Mouse (Mus musculus) erythroid progenitor cell, adult 5-6 weeks (primary cell): ENCODE results near the gene Cend1. TPM values are rescaled to one million over a fixed set of nuclear protein-coding genes. Genes with fewer than 3 reads are reported as not detected.

Experiments used
- ATAC-seq: replicated peaks from 2 replicates; pipeline ENCODE4 v1.8.0; 2016; ENCODE audit warnings: moderate number of reproducible peaks, mild to moderate bottlenecking, moderate TSS enrichment, inconsistent platforms; ENCODE audit not compliant: poor library complexity, low FRiP score, severe bottlenecking
- total RNA-seq, 2 experiments: library from RNA; stranded (forward) in 1 of 2; stranded (reverse) in 1 of 2; fragments of 150-400 nt in 1 of 2; fragments of 186-747, 209-891 nt in 1 of 2; gene quantifications; 2 replicates each; pipeline versions ENCODE4 v1.2.3 to v1.2.4; 2015 to 2017; ENCODE audit warnings: low replicate concordance in 2 of 2

The Cend1 gene
- total RNA-seq, 2 experiments from 2014 or later = not detected

DNA sequence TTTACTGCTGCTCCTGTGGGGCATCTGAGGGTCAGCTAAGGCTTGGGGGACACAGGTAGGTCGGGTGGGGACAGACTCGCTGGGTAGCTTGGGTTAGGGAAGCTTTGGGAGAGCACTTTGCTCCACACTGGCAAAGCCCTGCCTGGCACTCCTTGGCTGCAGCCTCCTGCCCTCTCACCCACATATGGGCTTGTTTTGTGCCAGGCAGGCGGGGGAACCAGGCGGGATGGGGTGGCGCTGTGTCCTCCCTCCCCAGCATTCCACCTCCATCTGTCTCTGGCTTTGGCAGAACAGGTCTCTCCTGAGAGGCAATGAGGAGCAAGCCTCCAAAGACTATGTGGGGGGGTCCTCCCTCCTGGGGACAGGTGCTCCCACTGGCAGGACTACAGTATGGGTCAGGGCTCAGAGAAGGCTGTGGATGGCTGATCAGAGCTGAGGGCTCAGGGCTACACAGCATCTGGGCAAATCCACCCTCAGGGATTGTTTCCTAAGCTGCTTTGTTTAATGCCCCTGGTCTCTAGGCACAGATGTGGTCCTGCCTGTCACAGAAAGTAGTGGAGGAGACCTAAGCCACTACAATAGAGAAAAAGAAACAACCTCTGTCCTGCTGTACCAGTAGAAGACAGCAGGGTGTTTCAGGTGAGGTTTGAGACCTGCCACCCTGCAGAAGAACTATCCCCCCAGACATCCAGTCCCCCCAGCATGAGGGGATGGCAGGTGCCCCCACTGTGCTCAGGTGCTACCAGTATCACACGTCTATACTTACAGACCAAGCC, 3.6 kb upstream of the Cend1 start:
- no peak for ATAC-seq

DNA sequence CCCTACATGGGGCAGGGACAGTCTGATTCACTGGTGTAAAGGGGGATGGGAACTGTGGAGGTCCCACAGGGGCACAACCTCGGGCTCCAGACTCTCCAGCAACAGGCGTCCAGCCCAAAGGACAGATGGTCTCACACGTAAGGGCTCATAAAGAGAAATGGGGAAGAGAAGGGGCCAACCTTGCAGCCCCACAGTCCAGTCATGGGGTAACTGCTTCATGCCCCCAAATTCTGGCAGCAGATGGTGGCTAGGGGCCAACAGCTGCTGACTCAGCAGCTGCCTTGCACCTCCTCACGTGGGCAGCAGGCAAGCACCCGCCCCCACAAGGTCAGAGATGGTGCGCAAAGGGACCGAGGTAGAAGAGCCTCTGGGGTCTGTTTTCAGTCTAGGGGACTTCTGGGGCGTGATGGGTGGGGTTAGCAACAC, 2.9 kb upstream of the Cend1 start:
- ATAC-seq = no peak

DNA sequence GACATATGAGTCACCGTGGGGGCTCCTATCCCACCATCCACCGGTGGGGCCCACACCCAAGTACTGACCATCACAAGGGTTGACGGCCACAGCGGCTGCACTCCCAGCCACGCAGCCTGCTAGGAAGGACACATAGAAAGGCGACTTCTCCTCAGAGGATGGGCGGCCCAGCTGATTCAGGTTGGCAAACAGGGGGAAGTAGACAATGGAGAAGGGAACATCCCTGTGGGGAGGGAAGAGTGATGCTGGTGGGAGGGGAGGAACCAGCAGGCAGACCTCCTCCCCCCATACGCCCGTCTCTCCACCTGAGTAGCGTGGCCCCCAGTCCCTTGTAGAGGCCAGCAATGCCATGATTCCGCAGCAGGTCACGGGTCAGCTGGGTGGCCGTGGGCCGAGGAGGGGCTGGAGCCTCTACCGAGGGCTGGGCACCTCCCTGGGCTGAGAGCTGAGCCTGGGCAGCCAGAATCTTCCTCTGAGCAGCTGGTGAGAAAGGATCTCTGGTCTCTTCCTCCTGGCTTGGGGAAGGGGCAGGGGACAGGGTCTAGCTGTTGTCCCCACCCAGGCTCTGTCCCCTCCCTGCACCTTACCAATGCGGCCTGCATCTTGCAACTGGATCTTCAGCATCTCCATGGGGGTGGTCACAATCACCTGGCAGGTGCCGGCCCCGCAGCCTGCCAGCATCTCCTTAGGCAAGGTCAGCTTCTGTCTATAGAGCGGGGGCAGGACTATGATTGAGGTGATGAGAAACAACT, 2.3 kb upstream of the Cend1 start:
- ATAC-seq = no peak

DNA sequence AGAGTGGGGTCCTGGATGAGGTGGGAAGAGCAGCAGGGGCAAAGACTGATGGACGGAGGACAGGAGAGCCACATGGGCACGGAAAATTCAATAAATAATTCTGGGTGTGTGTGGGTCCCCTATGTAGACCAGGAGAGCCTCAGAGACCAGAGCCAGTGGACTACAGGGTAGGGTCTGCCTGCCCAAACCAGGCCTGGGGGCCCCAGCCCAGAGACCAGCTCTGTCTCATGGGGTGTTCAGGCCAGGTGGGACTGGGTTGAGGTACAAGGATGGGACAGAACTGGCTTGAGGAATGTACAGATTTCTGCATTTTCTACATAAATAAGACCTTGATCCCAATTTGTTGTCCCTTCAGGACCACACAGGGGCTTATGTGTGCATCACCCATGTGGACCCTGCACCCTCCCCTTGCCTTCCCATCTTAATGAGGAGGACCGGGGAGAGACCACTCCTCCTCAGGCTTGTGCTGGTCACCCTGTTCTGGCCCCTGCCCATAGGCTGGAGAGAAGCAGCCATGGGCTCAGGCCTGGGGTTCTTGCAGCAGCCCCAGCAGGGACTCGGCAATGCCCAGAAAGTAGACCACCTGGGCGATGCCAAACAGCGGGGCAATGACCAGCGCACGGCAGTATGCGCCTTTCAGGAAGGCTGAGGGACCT, 1.4 kb upstream of the Cend1 start:
- no peak for ATAC-seq

DNA sequence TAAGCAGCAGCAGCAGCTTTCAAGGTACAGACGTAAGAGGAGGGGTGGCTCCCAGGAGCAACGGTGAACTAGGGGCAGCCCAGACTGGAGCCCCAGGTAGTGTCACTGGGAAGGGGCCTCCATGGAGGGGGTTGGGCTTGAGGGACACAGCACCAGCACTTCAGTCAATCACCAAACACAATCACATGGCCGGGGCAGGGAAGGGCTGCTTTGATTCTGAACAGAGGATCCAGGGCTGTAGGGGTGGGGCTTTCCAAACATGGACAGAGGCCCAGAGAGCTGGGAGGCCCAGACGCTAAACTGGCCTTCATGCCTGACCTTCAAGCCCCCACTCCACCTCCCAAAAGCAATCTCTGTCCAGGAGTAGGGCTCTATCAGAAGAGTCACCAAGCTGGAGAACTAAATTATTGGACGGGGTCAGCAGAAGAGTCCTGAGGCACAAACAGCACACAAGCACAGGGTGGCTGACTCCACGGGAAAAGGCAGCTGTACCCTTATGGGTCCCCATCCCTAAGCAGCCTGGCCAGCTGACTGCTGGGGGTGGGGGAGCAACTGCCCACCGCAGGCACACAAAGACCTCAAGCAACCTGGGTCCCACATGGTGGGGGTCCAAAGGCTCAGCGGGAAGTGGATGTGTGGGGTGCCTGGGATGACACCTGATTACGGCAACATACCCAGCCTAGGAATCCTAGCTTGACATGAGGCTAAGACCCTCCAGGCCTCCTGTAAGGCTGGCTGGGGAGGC, 721 bp upstream of the Cend1 start:
- ATAC-seq = no peak

DNA sequence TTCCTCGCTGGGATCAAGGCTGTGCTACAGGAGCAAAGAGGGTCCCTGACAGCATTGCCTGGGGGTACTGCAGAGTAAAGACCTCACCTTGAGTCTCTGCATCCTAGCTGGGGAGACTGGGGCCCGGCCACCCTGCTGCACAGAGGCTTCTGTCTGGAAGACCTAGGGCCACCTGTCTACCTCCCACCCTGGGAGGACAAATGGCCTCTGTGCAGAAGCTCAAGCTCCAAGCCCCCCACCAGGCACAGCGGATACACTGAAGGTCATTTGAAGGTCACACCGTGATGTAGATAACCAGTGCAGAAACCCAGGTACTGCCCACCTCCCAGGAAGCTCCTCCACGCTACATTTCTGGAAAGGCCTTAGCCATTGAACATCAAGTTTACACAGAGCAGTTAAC, 590 bp downstream of the Cend1 start:
- no peak for ATAC-seq

DNA sequence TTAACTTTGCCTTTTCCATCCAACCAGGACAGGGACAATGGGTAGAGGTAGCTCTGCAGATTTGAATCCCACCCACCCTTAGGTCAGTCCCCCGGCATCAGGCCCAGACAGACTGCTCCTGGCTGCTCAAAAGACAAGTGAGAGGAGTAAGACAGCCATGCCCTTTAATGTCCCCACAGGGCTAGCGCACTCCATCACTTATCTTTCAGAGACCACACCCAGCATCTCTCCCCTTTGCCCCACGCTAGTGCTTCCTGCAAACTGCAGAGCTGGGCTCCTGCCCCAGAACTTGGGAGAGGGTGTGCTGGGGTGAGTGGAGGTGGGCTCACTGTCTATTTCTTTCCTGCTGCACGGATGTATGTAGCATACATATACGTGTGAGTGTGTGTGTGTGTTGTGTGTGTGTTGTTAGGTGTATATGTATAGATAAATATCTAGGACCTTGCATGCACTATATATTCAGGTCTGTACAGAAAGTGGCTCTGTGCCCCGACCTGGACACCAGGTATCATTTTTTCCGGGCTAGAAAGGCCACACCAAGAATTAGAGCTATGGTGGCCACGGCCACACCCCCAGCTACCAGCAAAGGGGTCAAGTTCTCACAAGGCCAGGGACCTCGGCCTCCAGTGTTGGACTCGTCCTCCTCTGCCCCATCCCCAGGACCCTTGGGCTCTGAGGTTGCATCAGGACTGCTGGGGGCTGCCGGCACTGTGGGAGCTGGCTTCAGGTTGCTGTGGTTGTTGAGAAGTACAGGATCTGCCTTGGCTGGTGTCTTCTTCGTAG, 2.2 kb downstream of the Cend1 start:
- ATAC-seq = no peak

DNA sequence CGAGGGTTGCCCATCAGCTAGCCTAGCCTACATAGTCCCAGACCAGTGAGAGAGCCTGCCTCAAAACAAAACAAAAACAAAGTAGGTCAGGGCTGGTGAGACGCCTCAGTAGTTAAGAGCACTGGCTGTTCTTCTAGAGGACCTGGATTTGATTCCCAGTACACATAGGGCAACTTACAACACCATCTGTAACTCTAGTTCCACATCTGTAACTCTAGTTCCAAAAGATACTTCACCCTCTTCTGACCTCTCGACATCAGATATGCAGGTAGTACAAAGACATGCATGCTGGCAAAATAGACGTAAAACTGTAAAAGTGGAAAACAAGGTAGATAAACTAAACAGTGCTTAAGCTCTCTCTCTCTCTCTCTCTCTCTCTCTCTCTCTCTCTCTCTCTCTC, 5.5 kb downstream of the Cend1 start:
- no peak for ATAC-seq

DNA sequence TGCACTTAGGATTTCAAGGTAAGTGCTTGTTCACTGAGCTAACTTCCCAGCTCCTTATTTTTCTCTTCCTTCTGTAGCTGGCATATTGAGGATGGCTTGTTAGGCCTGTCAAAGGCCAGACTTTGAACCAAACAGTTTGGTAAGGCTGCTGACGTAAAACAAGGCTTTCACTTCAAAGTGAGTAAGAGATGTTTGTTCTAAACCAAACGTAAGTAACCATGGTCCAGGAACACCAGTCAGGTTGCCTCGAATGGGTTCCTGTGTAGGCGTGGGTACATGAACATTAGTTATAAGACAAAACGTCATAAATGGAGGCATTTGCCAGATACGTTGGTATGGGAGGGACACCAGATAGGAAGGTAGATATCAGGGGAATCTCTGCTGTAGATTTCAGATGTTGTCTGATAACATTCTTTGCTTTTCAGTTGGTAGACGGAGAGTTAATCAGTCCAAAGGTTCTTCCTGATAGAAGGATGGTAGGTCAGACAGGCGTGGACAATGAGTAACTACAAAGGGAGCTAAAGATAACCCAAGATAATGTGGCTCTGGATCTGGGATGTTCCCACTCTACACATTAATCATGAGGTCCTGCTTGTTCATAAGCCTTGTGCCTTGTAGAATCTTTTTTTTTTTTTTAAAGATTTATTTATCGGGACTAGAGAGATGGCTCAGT, 9.1 kb downstream of the Cend1 start:
- no peak for ATAC-seq

DNA sequence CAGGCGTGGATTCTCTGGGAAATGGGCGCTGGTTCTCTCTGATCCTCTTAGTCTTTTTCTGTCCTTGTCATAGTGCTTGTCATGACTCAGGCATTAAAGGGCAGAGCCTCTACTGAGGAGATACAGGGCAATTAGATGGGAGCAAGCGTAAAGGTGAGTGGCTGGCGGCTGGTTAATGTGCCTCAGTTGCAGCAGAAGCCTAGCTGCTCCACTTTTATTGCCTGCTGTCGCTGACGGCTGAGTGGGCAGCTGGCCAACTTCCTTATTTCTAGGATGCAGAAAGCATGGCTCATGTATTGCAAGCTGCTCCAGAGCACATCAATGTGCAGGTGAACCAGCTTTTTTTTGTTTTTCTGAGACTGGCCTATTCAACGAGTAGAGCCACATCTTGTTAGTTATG, 10.3 kb downstream of the Cend1 start:
- ATAC-seq = no peak

DNA sequence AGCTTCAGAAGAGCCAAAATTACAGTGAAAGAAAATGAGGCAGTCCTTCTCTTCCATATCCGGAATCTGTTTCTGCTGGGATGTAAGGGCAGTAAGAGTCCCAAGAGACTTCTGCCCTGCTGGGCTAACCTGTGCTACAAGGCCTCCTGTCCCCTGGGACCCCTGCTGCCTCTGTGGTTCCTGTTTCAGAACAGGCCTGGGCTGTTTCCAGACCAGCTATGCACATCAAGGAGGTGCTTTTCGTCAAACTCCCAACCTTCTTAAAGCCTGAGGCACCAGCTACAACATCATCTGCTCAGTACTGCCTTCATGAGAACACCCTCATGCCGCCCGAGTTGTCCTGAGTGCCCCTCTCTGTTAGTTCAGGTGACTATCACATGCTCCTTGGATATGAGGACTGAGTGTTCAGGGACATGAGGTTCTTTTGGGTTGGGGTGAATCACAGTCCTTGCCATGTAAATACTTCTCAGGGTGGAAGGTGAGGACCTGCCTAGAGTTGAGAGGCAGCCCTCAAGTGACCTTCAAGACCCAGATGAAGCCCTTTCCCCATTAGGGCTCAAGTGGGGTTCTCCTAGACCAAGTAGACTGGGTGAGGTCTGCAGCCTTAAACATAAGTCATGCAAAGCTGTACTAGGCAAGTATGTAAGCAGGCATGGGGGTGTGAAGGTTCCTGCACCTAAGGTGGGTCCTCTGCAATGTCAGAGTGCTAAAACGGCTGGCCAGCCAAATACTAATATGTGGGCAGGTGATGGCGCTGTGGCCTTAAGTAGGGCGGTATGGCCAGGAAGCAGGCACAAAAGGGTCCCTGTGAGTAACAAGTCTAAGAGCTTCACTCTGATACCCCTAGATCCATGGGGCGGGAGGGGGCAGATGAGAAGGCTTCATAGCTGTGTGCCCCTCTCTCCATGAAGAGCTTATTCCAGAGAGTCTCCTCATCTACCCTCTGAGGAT, 11.3 kb downstream of the Cend1 start:
- ATAC-seq = no peak

DNA sequence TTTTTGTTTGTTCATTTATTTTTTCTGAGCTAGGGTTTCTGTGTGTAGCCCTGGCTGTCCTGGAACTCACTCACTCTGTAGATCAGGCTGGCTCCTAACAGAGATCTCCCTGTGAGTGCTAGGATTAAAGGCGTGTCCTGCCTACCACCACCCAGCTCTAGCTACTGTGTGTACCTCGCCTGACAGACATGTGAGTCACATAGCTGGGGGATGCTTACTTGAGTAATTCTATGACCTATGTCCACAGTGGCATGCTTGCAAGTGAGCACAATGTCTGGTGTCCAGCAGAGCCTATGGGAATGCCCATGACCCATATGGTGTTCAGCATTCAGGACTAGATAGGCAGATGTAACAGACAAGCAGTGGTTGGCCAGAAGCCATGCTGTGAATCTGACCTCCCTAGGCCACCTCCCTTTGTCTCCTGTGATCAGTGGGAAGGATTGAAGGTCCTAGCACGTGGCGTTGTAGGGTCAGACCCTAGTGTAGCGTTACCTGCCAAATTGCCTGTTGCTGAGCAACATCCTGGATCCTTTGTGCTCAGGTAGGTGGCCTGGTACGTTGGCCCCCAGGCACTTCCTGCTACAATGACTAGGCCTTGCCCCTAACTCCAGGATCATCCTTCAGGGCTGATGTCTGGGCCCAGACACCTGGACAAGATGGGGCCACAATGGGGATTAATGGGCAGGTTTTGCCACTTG, 13.0 kb downstream of the Cend1 start:
- no peak for ATAC-seq

DNA sequence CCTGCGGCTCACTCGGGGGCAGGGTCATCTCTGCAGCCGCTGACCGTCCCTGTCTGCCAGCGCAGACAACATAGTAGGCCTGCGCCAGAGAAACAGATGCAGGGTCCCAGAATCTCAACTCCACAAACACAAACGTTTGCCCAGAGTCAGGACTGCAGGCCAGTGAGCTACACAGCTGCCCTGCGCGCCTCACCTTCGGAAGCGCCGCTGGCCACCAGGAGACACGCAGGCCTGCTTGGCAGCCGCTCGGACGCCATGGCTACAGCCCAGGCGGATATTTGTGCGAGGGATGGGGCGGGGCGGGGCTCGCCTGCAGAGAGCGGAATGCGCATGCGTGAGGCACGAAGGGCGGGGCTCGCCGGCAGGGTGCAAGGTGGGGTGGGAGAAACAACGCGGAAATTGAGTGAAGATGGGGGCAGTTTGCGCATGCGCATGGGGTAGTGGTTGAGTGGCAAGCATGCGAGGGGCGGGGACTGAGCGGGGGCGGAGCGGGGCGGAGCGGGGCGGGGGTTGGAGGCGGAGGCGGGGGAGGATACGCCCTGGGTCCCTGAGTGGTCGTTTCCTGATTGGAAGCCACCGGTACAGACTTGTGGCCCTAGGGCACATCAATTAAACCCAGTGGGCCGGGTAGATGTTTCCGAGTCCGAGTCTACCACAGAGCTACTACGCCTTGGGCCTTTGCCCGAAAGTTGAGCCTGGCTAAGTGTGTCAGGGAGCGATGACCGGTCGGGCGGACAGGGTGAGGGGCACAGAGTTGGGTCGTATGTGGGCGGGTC, 15.3 kb downstream of the Cend1 start, which contains the start of gene Gatd1:
Gatd1 (minus strand) TSS at position 328 of the 776 bp plus-strand sequence.
- ATAC-seq = peak; percentile 85

DNA sequence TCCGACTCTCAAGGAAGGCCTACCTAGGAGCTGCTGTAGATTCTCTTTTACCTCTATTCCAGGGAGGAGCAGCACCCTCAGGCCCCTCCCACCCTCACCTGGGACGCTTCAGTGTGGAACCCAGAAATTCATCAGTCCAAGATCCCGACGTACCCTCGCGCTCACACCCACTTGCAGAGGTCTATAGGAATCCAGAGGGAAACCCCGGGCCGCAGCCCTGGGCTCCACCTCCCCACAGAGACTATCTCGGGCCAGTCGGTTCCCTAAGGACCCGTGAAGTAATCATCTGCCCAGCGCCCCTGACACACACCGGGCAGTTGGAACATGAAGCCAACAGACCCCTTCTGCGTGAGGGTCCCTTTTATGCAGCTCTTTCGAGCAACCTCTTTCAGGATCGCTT, 16.0 kb downstream of the Cend1 start:
- peak; percentile 20 for ATAC-seq

DNA sequence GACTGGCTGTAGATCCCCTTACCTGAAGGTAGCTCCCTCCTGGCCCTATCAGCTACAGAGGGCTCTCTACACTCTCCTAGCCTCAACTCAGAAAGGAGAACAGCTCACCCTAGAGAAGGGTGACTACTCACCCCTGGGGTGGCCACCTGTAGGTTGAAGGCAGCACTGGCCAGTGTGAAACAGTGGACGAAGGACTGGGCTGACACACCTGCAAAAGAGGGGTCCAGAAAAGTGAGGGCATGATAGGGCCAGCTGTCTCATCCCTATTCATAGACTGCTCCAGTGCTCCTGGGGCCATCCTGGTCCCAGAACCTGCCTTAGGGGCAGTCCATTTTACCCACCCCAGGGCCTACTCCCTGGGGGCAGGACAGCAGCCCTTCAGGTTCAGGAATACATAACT, 17.6 kb downstream of the Cend1 start:
- no peak for ATAC-seq

DNA sequence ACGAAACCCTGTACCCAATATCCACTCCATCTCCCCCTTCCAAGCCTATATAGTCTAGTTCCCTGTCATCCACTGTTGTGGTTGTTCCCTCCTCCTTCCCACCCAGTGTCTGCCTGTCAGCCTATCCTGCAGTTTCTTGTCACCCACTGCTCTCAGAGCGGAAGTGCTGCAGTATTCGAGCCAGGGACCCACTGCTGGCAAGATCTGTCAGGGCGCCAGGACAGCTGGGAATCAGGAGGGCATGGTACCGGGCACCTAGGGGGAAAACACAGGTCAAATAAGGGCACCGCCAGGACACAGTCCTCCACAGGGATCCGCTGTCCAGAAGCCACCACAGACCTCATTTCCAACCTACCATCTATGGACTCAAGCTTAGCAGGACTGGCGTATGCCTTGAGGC, 18.7 kb downstream of the Cend1 start:
- ATAC-seq = no peak
